Mouse (Mus musculus): ENCODE measurements around the gene Rims4. TPM values are rescaled to one million over a fixed set of nuclear protein-coding genes. Genes with fewer than 3 reads are reported as not detected.

The Rims4 gene
- polyA plus RNA-seq, 1 experiment from 2014 or later: 0.13 TPM

DNA sequence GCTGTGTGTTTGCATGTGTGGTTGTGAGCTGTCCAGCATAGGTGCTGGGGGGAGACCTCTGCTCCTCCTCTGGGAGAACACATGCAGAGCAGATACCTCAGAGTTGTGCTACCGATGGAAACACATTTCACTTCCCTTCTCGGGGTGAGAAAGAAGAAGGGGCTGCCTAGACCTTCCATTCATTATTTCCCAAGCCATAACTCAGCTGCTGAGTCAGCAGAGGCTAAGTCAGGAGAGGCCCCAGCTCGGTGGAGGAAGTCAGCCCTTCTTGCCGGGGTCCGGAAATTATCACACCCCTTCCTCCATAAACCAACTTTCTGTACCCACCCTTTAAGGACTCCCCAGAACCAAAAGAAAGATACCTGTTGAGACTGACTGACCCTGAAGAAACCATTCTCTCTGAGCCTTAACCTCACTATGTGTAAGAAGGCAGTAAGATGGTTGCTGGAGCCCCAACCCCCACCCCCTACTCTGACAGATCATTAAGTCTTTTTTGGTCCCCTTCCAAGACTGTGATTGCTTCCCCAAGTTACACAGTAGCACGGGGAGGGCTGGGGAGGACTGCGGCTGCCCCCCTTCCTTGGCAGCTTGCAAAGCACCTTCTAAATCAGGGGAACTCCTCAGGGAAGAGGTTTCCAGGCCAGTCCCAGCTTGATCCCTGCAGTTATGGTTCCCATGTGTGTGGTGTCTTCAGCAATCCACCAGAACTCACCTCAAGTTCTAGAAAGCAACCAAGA, 10.1 kb upstream of the Rims4 start:
- Histone ChIP-seq H3K4me3 (replicated peaks) (no peak overlapping the region), H3K4me2 (no peak overlapping the region), H3K9ac (no peak overlapping the region), H3K36me3 (no peaks in the 10 kb centered on the region), H3K27ac (no peak overlapping the region), H3K27me3 (0 out of 2 replicates have a peak, but pooled peaks cover 6% of the 10 kb centered on the region), H3K9me3 (replicated peaks) (no peaks in the 10 kb centered on the region), H3K4me1 (replicated peaks) (no peaks in the 10 kb centered on the region)
- WGBS (ENCODE audit: insufficient replicate concordance): 33% methylated on average over 7 of the region's 7 CpGs
- ATAC-seq (ENCODE audit: low read depth) (no peak), DNase-seq (no peak)

DNA sequence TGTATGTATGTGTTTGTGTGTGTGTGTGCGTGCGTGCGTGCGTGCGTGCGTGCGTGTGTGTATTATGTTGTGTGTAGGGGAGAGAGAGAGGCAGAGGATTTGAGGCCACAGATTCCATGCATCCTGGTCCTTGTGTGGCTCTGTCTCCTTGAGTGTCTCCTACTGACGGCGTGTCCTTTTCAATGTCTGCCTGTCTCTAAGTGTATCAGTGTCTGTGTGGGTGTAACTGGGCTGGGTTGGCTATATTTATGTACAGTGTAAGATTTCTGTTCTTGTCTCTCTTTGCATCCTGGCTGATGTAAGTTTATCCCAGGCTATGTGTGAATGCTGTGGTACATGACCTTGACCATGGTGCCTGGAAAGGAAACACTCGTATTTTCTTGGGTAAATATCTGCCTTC, 6.6 kb upstream of the Rims4 start:
- Histone ChIP-seq H3K36me3 (no peaks in the 10 kb centered on the region), H3K4me1 (replicated peaks) (no peaks in the 10 kb centered on the region), H3K4me2 (no peak overlapping the region), H3K9me3 (replicated peaks) (no peaks in the 10 kb centered on the region), H3K4me3 (replicated peaks) (no peak overlapping the region), H3K27ac (no peak overlapping the region), H3K9ac (no peak overlapping the region), H3K27me3 (peaks cover 20% of the 10 kb centered on the region)
- WGBS (ENCODE audit: insufficient replicate concordance): 82% methylated on average over 10 of the region's 10 CpGs
- no peak for DNase-seq
- ATAC-seq (ENCODE audit: low read depth): no peak

DNA sequence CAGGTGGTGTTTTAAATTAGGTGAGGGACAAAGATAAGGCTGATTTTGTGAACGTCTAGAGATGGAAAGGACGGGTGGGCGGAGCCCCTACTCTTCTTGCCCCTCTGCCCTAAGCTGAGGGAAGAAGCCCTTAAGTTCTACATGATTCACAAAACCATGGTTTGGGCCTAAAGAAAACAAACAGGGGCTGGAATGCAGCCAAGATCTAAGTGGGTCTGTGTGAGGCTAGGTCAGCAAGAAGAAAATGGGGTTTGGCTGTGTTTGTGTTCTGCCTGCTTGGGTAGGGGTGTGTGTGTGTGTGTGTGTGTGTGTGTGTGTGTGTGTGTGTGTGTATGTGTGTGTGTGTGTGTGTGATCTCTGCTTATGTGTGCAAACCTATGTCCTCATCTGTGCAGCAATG, 6.0 kb upstream of the Rims4 start:
- ATAC-seq (ENCODE audit: low read depth) (no peak), DNase-seq (no peak)
- Histone ChIP-seq H3K27ac (no peak overlapping the region), H3K36me3 (no peaks in the 10 kb centered on the region), H3K4me2 (no peak overlapping the region), H3K27me3 (peaks cover 25% of the 10 kb centered on the region), H3K4me3 (replicated peaks) (no peak overlapping the region), H3K9ac (no peak overlapping the region), H3K9me3 (replicated peaks) (no peaks in the 10 kb centered on the region), H3K4me1 (replicated peaks) (no peaks in the 10 kb centered on the region)
- WGBS (ENCODE audit: insufficient replicate concordance): 51% methylated on average over 3 of the region's 3 CpGs

DNA sequence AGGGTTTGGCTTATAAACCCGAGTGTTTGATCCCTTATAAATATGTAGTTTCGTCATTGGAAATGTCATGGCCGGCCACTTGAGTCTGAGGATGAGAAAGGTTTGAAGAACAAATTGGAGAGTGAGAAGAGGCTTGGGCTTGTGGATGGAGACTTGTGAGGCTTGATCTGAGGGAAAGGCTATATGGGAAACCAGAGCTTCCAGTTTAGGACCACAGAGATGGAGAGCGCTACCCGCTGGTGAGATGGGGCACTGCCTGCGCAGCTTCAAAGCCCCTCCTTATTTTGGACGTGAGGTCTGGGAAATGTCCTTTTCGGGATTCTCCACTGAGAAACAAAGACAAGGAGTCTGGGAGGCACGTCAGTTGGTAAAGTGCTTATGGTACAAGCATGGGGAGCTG, 4.6 kb upstream of the Rims4 start:
- Histone ChIP-seq H3K4me2 (no peak overlapping the region), H3K9me3 (replicated peaks) (no peaks in the 10 kb centered on the region), H3K9ac (no peak overlapping the region), H3K36me3 (no peaks in the 10 kb centered on the region), H3K27ac (no peak overlapping the region), H3K27me3 (peaks cover 39% of the 10 kb centered on the region), H3K4me1 (replicated peaks) (no peaks in the 10 kb centered on the region), H3K4me3 (replicated peaks) (no peak overlapping the region)
- no peak for DNase-seq
- ATAC-seq (ENCODE audit: low read depth): no peak
- WGBS (ENCODE audit: insufficient replicate concordance): 46% methylated on average over 9 of the region's 9 CpGs

DNA sequence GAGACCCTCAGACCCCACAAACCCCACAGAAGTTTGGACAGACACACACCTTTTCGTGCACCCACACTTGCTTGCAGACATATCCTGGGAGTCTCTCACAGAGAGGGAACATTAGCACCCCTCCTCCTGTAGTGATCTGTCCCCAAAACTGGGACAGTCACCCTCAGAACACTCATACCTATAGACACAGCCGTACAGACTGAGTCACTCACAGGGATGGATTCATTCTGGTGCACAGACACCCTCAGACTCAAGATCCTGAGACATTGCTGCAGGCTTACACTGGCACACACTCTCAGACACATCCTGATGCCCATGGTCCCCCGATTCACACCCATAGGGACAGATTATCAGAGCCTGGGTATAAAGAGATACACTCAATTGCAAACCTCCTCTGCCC, 1.1 kb upstream of the Rims4 start:
- no peak for ATAC-seq (ENCODE audit: low read depth)
- no peaks in the 10 kb centered on the region for H3K4me1 ChIP-seq (replicated peaks)
- H3K4me2 ChIP-seq: no peak overlapping the region
- DNase-seq: no peak
- peaks cover 74% of the 10 kb centered on the region for H3K27me3 ChIP-seq
- no peak overlapping the region for H3K27ac ChIP-seq
- H3K36me3 ChIP-seq: no peaks in the 10 kb centered on the region
- H3K4me3 ChIP-seq (replicated peaks): no peak overlapping the region
- no peaks in the 10 kb centered on the region for H3K9me3 ChIP-seq (replicated peaks)
- 50% methylated on average over 3 of the region's 3 CpGs for WGBS (ENCODE audit: insufficient replicate concordance)
- no peak overlapping the region for H3K9ac ChIP-seq

DNA sequence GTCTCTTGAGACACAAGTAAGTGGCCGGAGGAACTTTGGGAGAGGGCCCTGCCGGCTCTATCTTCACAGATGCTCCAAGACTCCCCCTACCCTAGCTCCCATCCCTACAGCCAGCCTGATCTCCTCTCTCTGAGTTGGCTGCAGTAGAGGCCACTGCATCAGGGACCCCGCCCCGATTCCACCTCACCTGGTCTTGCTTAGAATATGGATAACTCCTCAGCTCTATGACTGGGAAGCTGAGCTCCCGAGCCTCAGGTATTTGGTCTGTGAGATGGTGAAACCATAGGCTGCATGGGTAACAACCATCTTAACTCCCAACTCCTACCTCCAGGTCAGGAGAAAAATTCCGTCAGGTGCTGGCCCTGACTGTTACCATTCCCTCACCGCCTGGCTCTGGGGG, 1.8 kb downstream of the Rims4 start:
- ATAC-seq (ENCODE audit: low read depth): no peak
- Histone ChIP-seq H3K27ac (no peak overlapping the region), H3K4me3 (replicated peaks) (no peak overlapping the region), H3K9me3 (replicated peaks) (no peaks in the 10 kb centered on the region), H3K27me3 (peaks cover 87% of the 10 kb centered on the region), H3K9ac (no peak overlapping the region), H3K4me1 (replicated peaks) (no peaks in the 10 kb centered on the region), H3K36me3 (no peaks in the 10 kb centered on the region), H3K4me2 (no peak overlapping the region)
- no peak for DNase-seq
- 50% methylated on average over 7 of the region's 7 CpGs for WGBS (ENCODE audit: insufficient replicate concordance)

DNA sequence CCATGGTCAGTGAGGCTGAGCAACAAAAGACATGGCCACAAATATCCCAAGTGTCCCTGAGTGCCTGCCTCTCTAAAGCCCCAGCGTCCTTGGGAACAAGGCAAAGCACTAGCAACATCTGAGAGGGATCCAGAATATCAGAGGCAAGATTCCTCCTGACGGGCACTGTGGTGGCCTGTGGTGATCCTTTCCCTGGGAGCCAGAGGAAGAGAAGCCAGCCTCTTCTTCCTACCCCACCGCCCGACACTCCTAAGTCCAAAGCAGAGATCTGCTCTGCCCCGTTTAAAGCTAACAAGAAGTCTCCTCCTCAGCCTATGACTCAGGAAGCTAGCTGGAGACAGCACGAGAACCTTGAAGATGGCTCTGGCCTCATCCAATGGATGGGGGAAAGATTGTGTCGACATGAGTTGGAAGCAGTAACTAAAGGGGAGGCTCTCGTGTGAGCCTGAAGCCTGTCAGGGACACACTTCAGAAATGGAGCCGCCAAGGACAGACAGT, 3.1 kb downstream of the Rims4 start:
- no peaks in the 10 kb centered on the region for H3K9me3 ChIP-seq (replicated peaks)
- 41% methylated on average over 9 of the region's 9 CpGs for whole genome bisulfite sequencing (ENCODE audit: insufficient replicate concordance)
- ATAC-seq (ENCODE audit: low read depth) (no peak), DNase-seq (no peak)
- no peak overlapping the region for H3K4me3 ChIP-seq (replicated peaks)
- peaks cover 74% of the 10 kb centered on the region for H3K27me3 ChIP-seq
- no peaks in the 10 kb centered on the region for H3K36me3 ChIP-seq
- no peak overlapping the region for H3K27ac ChIP-seq
- H3K4me2 ChIP-seq: no peak overlapping the region
- H3K9ac ChIP-seq: no peak overlapping the region
- no peaks in the 10 kb centered on the region for H3K4me1 ChIP-seq (replicated peaks)

DNA sequence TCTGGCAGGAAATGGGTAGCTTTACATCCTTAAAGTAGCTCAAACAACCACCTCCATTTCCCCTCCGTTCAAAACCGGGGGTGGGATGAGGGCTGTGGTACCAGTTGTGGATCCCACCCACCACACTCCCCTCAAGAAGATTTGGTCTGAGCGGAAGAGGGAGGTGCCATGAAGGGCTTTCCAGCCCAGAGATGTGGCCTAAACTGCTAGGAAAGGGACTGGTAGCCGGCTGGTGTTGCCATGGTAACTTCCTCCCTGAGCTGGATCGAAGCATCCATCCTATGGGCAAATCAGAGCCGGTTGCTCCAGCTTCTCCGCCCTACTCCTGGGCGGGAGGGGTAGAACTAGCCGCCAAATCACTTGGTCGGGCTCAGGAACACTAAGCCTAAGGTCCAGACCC, 4.4 kb downstream of the Rims4 start:
- Histone ChIP-seq H3K9me3 (replicated peaks) (no peaks in the 10 kb centered on the region), H3K4me2 (no peak overlapping the region), H3K27ac (no peak overlapping the region), H3K9ac (no peak overlapping the region), H3K27me3 (peaks cover 61% of the 10 kb centered on the region), H3K4me1 (replicated peaks) (no peaks in the 10 kb centered on the region), H3K36me3 (no peaks in the 10 kb centered on the region), H3K4me3 (replicated peaks) (no peak overlapping the region)
- DNase-seq (no peak), ATAC-seq (ENCODE audit: low read depth) (no peak)
- 6% methylated on average over 10 of the region's 10 CpGs for WGBS (ENCODE audit: insufficient replicate concordance)

DNA sequence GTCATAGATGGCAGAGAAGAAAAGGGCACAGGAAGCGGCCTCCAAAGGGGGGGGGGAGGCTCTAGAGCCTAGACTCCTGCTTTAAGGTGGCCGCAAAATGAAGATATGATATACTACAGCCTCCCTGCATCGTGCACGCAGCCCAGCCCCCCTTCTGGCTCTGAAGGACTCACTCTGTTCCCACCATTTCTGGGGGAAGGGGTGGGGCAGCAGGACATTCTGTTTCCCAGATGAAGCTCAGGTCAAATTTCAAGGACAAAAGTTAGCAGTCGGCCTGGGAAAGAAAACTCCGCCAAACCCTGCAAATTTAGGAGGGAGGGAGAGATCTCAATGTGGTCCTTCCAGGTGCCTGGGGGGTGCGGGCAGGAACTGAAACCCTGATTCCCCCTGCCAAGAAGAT, 4.8 kb downstream of the Rims4 start:
- DNase-seq (no peak), ATAC-seq (ENCODE audit: low read depth) (no peak)
- WGBS (ENCODE audit: insufficient replicate concordance): 24% methylated on average over 7 of the region's 7 CpGs
- H3K4me3 ChIP-seq (replicated peaks): no peak overlapping the region
- H3K9me3 ChIP-seq (replicated peaks): no peaks in the 10 kb centered on the region
- no peaks in the 10 kb centered on the region for H3K36me3 ChIP-seq
- H3K9ac ChIP-seq: no peak overlapping the region
- H3K27ac ChIP-seq: no peak overlapping the region
- peaks cover 57% of the 10 kb centered on the region for H3K27me3 ChIP-seq
- H3K4me1 ChIP-seq (replicated peaks): no peaks in the 10 kb centered on the region
- H3K4me2 ChIP-seq: no peak overlapping the region

DNA sequence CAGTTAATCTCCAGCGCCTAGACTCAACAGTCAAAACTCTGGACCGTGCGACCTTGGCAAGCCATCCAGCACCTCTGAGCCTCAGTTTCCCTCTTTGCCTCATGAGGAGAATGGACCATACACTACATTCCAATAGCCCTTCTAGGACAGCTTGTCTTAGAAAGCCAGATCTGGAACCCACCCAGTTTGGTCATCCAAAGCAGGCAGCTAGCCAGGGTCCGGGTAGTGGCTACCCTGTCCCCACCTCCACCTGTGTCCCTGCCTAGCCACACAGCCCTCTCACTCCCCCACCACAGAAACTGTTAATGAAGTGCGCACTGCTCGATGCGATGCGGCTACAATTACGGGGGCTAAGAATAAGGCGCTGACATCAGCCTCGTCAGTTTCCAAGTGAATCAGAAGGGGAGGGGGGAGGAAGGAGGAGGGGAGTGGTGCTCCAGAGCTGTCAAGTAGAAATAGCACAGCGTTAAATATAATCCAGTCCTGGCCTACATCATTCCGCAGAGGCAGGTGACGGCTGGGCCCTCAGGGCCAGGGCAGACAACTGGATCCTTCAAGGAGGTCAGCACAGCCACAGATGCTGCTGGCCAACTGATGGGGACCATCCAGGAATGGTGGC, 6.5 kb downstream of the Rims4 start:
- Histone ChIP-seq H3K27me3 (peaks cover 40% of the 10 kb centered on the region), H3K9ac (no peak overlapping the region), H3K4me2 (no peak overlapping the region), H3K4me1 (replicated peaks) (no peaks in the 10 kb centered on the region), H3K9me3 (replicated peaks) (no peaks in the 10 kb centered on the region), H3K27ac (no peak overlapping the region), H3K36me3 (no peaks in the 10 kb centered on the region), H3K4me3 (replicated peaks) (no peak overlapping the region)
- DNase-seq (no peak), ATAC-seq (ENCODE audit: low read depth) (no peak)
- WGBS (ENCODE audit: insufficient replicate concordance): 71% methylated on average over 14 of the region's 14 CpGs

DNA sequence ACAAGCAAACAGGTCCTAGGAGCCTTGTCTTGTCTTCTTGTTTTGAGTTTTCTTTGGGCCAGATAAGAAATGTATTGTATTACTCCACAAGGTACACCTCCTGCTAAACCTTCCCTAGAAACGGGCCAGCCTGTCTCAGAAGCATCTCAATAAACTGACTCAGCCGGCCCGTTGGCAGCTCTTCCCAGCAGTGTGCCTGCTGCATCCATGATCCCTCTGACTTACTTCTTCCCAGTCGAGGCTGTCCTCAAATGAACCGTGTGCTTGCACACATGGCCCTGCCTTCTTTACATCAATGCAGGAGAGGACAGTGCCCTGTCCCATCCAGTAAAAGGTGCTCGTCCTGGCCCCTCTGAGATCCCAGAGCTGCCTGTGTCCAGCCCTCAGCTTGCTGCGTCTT, 8.9 kb downstream of the Rims4 start:
- no peak overlapping the region for H3K4me3 ChIP-seq (replicated peaks)
- DNase-seq (no peak), ATAC-seq (ENCODE audit: low read depth) (no peak)
- no peak overlapping the region for H3K27ac ChIP-seq
- peaks cover 17% of the 10 kb centered on the region for H3K27me3 ChIP-seq
- H3K9ac ChIP-seq: no peak overlapping the region
- 69% methylated on average over 7 of the region's 7 CpGs for WGBS (ENCODE audit: insufficient replicate concordance)
- no peaks in the 10 kb centered on the region for H3K9me3 ChIP-seq (replicated peaks)
- H3K4me2 ChIP-seq: no peak overlapping the region
- H3K4me1 ChIP-seq (replicated peaks): no peaks in the 10 kb centered on the region
- H3K36me3 ChIP-seq: no peaks in the 10 kb centered on the region

DNA sequence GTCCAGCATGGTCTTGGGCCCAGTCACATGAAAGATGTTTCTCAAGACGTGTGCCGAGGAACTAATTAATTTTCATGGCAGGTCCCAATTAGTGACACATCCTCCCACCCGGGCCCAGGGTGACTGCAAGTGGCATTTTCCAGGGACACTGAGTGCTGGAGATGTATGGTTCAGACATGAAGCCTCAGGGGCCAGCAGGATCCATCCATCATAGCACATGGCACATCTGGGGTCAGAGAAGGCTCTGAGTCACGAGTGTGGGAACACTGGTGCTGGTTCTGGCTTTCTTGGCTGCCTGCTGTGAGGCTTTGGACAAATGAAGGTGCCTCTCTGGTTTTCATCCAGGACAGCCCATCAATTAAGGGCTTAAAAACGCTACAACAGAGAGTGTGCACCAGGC, 11.4 kb downstream of the Rims4 start:
- no peak overlapping the region for H3K9ac ChIP-seq

More for the DNA sequence above, 11.4 kb downstream of the Rims4 start:
- DNase-seq (no peak), ATAC-seq (ENCODE audit: low read depth) (no peak)
- H3K36me3 ChIP-seq: no peaks in the 10 kb centered on the region
- H3K4me3 ChIP-seq (replicated peaks): no peak overlapping the region
- H3K9me3 ChIP-seq (replicated peaks): no peaks in the 10 kb centered on the region
- no peaks in the 10 kb centered on the region for H3K4me1 ChIP-seq (replicated peaks)
- no peaks in the 10 kb centered on the region for H3K27me3 ChIP-seq
- 53% methylated on average over 5 of the region's 5 CpGs for WGBS (ENCODE audit: insufficient replicate concordance)
- H3K4me2 ChIP-seq: no peak overlapping the region
- H3K27ac ChIP-seq: no peak overlapping the region

Measured in liver, embryonic 13.5 days (tissue).